Mouse (Mus musculus) monocyte, adult 5-6 weeks (primary cell): ENCODE measurements around the gene Tmed4. TPM values are rescaled to one million over a fixed set of nuclear protein-coding genes. Genes with fewer than 3 reads are reported as not detected.

Source experiments
- ATAC-seq: fragments of 153-309, 156-312 bp; replicated peaks from 2 replicates; pipeline ENCODE4 v1.8.0; 2017; ENCODE audit warnings: mild to moderate bottlenecking; ENCODE audit not compliant: low TSS enrichment, insufficient number of reproducible peaks, severe bottlenecking, poor library complexity, low FRiP score
- total RNA-seq: library from RNA; stranded (forward); fragments of 200-1000, 200-491, 200-594 nt; gene quantifications from 3 replicates; pipeline ENCODE4 v1.2.3, GENCODE M21; 2017

Gene Tmed4
- total RNA-seq: 21.0 to 35.8 TPM (median 33.1 TPM) in 3 replicates

DNA sequence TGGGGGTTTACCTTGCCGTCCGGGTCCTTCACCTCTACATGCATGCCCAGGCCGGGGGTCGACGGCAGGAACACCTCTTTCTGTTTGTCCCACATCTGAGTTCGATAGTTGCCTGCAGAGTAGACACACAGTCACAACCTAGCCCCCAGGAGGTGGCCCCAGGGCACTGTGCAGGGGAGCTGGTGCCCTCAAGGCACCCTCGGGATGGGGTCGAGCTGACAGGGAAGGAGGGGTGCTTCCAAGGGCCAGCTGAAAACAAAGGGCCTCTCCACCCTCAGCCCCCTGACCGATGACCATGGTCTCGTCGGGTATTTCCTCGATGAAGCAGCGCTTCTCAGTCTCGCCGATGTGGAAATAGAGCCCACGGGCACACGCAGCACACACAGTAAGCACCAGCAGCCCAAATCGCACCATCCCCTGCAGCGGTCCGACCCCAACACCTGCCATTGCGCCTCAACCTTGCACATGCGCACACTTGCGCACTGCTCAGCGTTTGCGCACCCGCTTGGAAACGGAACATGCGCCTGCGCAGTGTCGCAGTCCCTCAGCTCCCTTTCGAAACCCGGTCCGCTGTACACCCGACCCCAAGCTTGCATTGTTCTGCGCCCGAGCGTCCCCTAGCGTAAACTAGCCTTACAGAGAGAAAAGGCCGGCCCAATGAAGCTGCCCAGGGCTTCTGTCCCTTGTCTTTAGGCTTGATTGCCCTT, at the start of gene Tmed4:
Gene Tmed4, minus strand, starts transcription at position 484 of the 707 bp plus-strand sequence.
- ATAC-seq: peak; percentile 96

- ATAC-seq: no peak
Measured at GRCm38 (mm10) chr11:6323348-6323747, 48.7 kb upstream of the Tmed4 start.

DNA sequence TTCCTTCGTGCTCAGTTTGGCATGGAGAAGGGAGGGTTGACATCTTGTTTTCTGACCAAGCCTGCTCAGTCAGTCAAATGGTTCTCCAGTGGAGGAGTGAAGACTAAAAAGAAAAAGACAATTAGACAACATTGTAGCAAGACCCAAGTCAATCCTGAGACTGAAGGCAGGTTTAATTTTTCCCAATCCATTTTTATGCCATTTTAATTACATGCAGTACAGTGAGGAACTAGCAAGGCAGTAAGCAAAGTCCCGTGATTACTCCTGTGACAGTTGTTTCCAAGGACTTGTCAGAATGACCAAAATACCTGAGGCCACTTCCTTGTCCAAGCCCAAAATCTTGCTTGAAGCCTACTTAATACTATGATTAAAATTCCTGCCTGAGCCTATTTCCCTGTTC, 47.4 kb upstream of the Tmed4 start:
- no peak for ATAC-seq

DNA sequence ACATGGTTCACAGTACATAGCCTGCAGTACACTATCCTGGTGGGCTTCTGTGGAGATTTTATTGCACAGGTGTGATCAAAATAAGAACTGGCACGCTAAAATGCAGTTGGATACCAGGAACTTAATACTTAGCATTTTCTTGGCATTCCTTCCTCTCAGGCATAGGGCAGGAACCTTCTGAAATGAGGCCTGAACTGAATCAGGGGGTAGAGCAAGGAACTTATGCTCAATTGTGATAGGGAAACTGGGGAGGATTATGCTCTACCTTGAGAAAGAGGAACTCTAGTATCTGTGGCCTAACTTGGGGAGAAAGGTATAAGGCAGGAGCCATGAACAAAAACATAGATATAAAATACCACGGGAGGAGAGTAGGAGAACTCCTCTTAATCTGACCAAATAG, 44.7 kb upstream of the Tmed4 start:
- ATAC-seq: no peak

DNA sequence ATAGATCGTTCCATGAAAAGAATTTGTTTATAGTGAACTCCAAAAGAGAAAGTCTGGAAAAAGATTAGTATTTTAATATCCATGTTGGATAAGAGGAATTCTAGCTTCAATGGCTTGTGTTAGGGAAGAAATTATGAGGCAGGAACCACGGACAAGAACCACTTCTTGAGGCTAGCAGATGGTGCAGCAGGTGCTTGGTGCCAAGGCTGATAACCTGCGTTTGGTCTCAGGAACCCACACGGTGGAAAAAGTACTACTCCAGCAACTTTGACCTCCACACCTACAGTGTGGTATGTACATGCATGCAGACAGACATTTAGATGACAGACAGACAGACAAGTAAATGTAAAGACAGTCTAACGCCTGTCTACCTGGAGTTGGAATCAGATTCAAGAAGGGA, 43.9 kb upstream of the Tmed4 start:
- no peak for ATAC-seq

DNA sequence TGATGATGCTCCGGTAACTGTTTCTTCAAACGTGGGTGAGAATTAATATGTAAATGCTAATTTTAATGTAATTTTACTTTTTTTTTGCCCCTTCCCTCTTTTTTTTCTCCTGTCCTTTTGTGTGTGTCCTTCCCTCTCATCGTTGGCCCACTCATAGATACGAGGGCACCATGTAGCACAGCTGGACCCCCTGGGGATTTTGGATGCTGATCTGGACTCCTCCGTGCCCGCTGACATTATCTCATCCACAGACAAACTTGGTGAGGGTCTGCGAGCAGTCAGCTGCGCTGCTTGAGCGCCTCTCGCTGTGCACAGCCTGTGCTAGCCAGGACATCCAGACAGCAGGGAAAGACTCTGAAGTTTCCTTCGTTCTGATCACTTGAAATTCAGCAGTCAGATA, 42.2 kb upstream of the Tmed4 start:
- no peak for ATAC-seq

DNA sequence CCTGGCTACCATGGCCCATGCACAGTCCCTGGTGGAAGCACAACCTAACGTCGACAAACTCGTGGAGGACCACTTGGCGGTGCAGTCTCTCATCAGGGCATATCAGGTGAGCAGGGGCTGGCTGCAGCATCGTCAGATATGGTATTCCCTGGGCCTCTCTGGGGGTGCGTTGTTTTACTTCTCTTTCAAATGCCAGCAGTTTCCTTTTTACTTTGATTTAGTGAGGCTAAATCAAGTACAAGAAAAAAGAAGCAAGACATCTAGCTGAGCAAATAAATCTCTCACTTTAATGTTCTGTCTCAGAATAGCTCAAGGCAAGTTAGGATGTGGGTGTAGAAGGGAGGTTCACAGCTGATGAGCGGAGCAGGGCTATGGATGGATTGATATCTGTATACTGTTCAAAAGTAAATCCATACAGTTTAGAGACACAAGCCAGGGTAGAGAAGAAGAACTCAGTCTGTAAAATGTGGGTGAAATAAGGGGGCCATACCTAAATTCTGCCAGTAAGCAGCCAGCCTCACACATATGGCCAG, 39.3 kb upstream of the Tmed4 start:
- no peak for ATAC-seq

- no peak for ATAC-seq
Measured at GRCm38 (mm10) chr11:6308181-6308580, 33.5 kb upstream of the Tmed4 start.

DNA sequence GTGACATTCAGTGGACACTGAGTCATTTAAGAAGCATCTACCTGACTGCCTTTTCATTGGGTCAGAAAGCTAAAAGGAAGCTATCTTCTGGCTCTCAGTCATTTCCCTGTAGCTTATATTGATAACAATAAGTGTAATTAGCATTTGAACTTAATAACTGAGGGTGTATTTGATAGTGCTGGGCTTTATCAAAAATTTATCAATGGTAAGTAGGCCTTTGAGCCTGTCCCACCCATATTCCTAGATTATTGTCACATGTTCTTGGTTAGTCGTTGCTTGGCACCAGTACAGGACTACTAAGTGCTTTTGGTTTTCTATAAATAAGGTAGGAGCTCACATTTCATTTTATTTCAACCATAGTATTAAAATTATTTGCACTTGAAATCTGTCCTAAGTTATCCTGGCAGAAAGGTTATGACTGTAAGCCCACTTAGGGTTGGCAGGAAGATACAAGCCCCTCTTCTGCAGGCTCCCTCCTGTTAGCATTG, 31.3 kb upstream of the Tmed4 start:
- ATAC-seq: no peak

DNA sequence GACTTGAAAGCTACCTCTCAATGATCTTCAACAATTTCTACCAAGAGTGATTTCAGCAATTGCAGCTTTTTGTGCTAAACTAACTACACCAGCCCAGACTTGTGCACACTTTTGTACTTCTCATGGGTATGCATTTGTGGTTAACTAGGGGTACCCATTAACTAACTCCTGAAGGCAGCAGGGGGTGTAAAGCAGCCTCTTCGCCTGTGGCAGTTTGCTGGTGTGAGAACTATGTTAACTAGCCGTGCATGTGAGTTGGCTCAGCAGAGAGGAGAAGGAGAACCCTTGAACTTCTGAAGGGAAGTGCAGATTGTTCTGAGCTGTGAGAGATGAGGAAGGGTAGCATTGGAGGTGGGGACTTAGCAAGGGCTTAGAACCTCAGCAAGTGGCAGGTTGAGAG, 28.1 kb upstream of the Tmed4 start:
- ATAC-seq: no peak

GRCm38 (mm10) chr11:6299435-6299834, 24.8 kb upstream of the Tmed4 start:
- ATAC-seq: peak; percentile 88

GRCm38 (mm10) chr11:6296077-6296476, 21.4 kb upstream of the Tmed4 start:
- no peak for ATAC-seq

GRCm38 (mm10) chr11:6294632-6295031, 20.0 kb upstream of the Tmed4 start:
- no peak for ATAC-seq

GRCm38 (mm10) chr11:6293601-6294000, 18.9 kb upstream of the Tmed4 start:
- ATAC-seq: no peak

DNA sequence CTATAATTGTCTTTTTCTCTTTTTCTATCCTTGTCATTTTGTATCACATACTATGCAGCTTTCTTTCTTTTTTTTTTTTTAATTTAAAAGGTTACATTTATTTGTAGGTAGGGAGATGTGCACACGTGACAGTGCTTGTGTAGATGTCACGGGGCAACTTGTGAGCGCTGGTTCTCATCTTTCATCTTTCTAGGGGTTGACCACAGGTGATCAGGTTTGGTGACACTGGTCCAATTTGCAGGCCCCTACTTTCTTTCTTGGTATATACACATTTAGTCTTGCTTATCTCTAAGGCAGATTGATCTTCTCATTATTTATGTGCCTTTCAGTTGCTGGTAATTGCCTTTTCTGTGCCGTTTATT, 18.3 kb upstream of the Tmed4 start:
- ATAC-seq: no peak

DNA sequence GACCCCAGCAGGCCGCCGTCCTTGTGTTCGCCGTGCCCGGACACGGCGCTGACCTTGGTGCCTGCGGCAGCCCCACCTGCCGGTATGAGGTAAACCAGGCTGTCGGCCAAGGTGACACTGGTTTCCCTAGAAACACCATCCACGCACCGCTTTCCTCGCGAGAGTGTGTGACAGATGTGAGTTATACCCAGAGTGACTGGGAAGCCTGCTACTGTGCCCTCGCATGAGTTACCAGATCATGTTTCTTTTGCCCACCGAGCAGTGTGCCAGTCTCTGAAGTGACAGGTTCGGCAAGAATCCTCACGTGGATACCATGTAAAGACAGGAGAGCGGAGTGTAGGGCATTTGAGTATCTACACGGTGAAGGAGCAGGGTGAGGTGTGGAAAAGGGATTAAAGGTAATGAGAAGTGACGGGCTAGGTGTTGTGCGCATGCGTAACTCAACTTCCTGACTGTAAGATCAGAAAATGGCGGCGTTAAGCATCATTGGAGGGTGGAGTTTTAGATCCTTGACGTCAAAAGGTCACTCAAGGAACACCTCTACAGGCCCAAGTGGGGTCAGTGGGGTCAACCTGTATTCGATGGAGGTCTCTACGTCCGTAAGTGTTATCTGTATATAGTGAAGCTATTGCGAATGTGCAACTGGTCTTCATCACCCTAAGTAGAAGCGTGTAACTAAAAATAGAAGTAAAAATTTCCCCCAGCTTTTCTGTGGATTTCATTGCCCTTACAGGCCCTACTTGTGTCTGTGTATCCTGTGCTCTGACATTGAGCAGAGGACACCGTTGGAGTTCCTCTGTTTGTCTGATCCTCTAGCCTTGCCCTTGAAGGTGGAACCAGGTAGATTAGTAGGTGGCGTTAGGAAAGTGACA, 17.7 kb upstream of the Tmed4 start:
- ATAC-seq: peak; percentile 57

- peak; percentile 87 for ATAC-seq
Measured at GRCm38 (mm10) chr11:6291401-6292115, 16.9 kb upstream of the Tmed4 start, which contains the start of gene Ogdh. Ogdh (plus strand) TSS chr11:6291633.

- no peak for ATAC-seq
Measured at GRCm38 (mm10) chr11:6290883-6291282, 16.2 kb upstream of the Tmed4 start.

DNA sequence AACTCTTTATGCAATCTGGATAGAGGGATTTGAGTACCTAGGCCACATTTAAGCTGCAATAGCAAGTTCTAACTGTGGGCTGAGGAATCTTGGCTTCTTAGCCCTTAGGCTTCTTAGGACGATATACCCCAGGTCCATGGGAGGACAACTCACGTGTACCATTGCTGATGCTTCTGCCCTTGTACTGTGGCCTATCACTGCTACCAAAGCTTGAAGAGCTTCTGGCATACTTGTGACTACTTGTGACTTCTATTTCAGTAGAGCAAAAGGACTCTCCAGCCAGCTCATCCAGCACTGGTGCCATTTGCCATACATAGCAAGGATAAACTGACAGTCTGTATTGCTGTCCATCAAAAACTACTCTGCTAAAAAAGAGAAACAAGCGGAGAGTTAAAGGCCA, 15.5 kb upstream of the Tmed4 start:
- no peak for ATAC-seq
